Mouse (Mus musculus) spleen, embryonic (tissue): ENCODE measurements around the gene Xlr5b.
"Not testable (repeated sequence)": the region's sequence is repeated elsewhere in the genome, so short reads cannot be mapped to it uniquely, and the experiment has no call there.

Experiments used
- CTCF ChIA-PET: fragments of 350-600 bp; sonication (Branson Sonifier 250); formaldehyde crosslinking; loops from one replicate; lab custom pipeline; 2022; lab: Charles Lee

Gene Xlr5b

DNA sequence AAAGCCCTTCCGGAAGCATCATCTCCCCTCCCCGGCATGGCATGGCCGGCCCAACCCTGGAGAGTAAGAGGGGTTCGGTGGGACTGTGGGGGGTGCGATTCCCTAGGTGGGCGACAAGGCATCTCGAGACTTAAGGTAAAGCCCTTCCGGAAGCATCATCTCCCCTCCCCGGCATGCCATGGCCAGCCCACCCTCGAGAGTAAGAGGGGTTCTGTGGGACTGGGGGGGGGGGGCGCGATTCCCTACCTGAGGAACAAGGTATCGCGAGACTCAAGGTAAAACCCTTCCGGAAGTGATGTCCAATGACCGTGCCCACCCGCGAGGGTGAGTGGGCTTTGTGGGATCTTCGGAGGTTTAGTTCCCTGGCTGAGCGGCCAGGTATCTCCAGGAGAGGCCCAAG is at the start of gene Xlr5b:
Xlr5b (plus strand) TSS at position 301 of the 400 bp plus-strand sequence.
- CTCF ChIA-PET, result not testable (repeated sequence)

DNA sequence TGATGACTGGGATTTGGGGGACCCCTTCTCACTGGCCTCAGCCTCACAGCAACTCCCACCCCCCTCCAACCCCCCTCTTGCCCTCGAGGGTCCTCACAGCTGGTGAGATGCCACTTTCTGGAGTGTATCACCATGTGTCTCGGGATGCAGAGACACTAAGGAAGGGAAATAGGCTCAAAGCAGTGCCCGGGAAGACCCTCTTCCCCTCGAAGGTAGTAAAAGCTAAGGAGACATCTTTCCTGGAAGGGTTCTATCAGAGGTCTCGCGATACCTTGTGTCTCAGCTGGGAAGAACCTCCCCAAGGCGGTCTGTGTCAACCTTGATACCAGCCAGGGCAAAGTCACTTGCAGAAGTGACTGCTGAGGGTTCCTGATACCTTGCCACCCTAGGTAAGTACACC is 31.8 kb upstream of the Xlr5b start, which contains the start of gene Gm14685:
Gm14685 (plus strand) TSS at position 301 of the 400 bp plus-strand sequence.
- CTCF ChIA-PET, result not testable (repeated sequence)

GRCm38 (mm10) chrX:73122859-73123829 is 25.5 kb upstream of the Xlr5b start:
- CTCF ChIA-PET, result not testable (repeated sequence)

GRCm38 (mm10) chrX:73143218-73143618 is 5.4 kb upstream of the Xlr5b start:
- CTCF ChIA-PET, result not testable (repeated sequence)

DNA sequence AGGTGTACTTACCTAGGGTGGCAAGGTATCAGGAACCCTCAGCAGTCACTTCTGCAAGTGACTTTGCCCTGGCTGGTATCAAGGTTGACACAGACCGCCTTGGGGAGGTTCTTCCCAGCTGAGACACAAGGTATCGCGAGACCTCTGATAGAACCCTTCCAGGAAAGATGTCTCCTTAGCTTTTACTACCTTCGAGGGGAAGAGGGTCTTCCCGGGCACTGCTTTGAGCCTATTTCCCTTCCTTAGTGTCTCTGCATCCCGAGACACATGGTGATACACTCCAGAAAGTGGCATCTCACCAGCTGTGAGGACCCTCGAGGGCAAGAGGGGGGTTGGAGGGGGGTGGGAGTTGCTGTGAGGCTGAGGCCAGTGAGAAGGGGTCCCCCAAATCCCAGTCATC is 754 bp downstream of the Xlr5b start, which contains the start of gene DXBay18:
DXBay18 (minus strand) TSS at position 101 of the 400 bp plus-strand sequence.
- CTCF ChIA-PET, result not testable (repeated sequence)

DNA sequence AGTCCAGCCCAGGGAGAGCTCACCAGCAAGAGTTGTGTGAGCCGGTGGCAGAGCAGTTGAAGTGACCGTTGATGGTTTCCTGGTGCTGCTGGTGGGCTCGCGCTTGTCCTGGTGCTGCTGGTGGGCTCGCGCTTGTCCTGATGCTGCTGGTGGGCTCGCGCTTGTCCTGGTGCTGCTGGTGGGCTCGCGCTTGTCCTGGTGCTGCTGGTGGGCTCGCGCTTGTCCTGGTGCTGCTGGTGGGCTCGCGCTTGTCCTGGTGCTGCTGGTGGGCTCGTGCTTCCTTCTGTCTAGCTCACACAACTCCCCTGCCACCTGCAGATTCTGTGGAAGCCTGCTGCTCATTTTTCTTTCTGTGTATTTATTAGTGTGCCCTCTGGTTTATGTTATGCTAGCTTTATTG is 28.3 kb downstream of the Xlr5b start, which contains the start of gene Spin2d:
Spin2d (minus strand) TSS at position 101 of the 400 bp plus-strand sequence.
- CTCF ChIA-PET, result not testable (repeated sequence)

DNA sequence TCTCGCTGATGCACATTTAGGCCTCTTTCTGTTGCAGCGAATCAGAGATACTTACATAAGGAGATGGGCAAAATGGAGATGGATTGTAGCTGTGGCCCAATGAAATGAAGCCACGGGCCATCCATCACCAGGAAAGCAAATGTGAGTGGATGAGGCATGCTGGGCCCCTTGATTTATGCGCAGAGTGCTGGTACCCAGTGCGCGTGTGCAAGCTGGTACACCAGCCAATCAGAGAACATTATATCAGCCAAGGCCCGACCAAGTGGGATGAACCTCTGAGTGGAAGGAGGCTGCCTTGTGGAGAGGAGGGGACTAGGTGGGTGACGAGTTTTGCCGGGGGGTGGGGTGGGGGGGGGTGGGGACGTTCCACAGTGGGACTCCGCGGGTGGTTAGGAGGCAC is 43.3 kb downstream of the Xlr5b start, which contains the start of gene Xlr3b:
Xlr3b (plus strand) TSS at position 274 of the 400 bp plus-strand sequence.
- CTCF ChIA-PET, result not testable (repeated sequence)
